Mouse (Mus musculus): Measurements from ENCODE around the gene Ssx2ip. TPM values are rescaled to one million over a fixed set of nuclear protein-coding genes. Genes with fewer than 3 reads are reported as not detected.

Gene Ssx2ip
- total RNA-seq (2014; rRNA removed) (26.3 and 32.7 TPM in 2 replicates), polyA plus RNA-seq (2015; fragmentation: Nextera tagmentation; extraction: Ambion mirVana) (19.4 and 19.8 TPM in 2 replicates)

DNA sequence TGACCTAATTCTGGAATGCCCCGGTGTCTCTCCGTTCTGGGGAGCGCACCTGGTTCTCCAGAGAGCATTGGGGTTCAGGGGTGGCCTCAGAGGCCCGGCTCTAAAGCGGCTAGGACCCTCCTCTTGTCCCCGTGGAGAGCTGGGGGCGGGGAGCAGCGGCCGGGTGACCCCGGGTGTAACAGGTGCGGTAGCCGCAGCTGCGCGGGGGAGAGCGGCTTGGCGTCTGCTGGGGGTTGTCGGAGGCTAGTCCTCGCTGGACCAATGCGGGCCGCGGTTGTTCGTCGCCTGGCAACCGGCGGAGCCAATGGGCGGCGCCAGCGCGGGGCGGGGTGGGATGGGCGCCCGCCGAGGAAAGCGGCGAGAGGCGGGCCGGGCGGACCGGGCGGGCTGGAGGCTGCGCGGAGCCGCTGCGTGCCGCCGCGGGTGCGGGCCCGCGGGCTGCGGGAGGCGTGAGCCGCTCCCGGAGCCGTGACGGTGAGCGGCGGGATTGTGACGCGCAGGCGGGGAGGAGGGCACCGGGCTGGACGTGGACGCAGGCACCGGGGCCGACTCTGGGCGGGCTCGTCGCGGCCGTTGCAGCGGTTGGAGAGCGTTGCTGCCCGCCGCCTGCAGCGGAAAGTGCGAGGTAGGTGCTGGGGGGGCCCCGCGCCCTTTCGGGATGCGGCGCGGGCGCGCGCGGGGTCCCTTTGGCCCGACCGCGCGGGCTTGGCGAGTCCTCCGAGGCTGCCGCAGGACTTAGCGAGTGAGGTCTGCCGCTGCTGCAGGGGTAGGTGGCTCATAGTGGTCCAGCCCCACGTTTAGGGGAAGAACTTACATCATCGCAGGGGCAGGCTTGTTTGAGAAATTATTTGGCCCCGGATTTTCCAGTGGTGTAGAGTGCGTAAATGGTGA lies at the start of gene Ssx2ip:
Gene Ssx2ip (plus strand): TSS at position 332 of the 891 bp plus-strand sequence.
- Histone ChIP-seq H3K4me1 (ENCODE audit: insufficient read depth, low read length) (peaks cover 17% of the 10 kb centered on the region), H3K27ac (ENCODE audit: low read depth, low read length) (peak within 1 kb of the TSS; percentile 75), H3K9ac (replicated peaks; ENCODE audit: low read length, poor library complexity, severe bottlenecking) (peak within 1 kb of the TSS; percentile 93), H3K9me3 (ENCODE audit: low read length) (0 out of 2 replicates have a peak, but pooled peaks cover 4% of the 10 kb centered on the region), H3K4me3 (ENCODE audit: low read depth, low read length) (peak within 1 kb of the TSS; percentile 93), H3K27me3 (ENCODE audit: insufficient read depth, low read length) (no peaks in the 10 kb centered on the region), H3K4me2 (ENCODE audit: low read depth, low read length, poor library complexity, severe bottlenecking) (peak within 1 kb of the TSS; percentile 60), H3K36me3 (ENCODE audit: insufficient read depth, low read length) (no peaks in the 10 kb centered on the region)
- no peak for TF ChIP-seq CTCF (IDR thresholded peaks at IDR 0.05)
- under 1% methylated on average over 75 of the region's 100 CpGs for WGBS
- DNase-seq (ENCODE audit: low spot score) (peak; percentile 96), ATAC-seq (ENCODE audit: low FRiP score) (peak; percentile 99)

DNA sequence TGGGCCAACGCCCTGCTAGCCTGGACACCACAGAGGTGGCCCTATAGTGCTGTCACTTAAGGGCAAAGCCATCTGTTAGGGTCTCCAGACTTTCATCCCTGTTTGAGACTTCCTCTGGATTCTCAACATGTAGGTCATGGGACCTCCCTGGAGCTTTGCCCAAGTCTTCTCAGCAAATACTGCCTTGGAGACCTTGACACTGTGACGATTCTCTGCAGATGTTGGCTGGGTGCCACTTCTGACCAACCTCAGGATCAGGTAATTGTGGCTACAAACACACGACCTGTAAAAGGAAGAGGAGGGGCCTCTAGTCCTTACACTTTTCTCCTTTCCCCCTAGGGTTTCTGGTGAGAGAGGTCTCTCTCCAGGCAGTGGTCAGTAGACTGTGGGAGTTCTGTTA lies 49.3 kb upstream of the Ssx2ip start:
- 75% methylated on average over 3 of the region's 3 CpGs for WGBS
- ATAC-seq (ENCODE audit: low FRiP score), result no peak
- no peak for TF ChIP-seq CTCF (IDR thresholded peaks at IDR 0.05)

DNA sequence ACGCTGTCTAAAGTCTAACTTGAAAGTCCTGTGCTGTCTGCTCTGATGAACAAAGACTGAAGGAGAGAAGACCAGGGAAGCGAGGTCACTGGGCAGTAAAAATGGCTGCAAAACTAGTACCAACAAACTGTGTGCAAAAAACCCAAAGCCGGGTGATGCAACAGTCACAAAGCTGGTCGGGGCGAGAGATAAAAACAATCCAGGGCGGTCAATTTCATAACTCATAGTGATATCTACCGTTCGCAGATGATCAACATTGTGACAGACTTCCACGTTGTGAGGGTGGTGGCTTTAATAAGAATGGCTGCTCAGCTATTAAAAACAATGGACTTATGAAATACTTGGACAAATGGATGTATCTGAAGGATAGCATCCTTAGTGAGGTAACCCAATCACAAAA lies 39.0 kb upstream of the Ssx2ip start:
- Histone ChIP-seq H3K27ac (ENCODE audit: low read depth, low read length) (no peak overlapping the region), H3K9ac (replicated peaks; ENCODE audit: low read length, poor library complexity, severe bottlenecking) (no peak overlapping the region), H3K4me2 (ENCODE audit: low read depth, low read length, poor library complexity, severe bottlenecking) (no peak overlapping the region), H3K4me1 (ENCODE audit: insufficient read depth, low read length) (no peaks in the 10 kb centered on the region), H3K4me3 (ENCODE audit: low read depth, low read length) (no peak overlapping the region), H3K36me3 (ENCODE audit: insufficient read depth, low read length) (no peaks in the 10 kb centered on the region), H3K9me3 (ENCODE audit: low read length) (no peaks in the 10 kb centered on the region), H3K27me3 (ENCODE audit: insufficient read depth, low read length) (no peaks in the 10 kb centered on the region)
- WGBS, result 89% methylated on average over 9 of the region's 9 CpGs
- TF ChIP-seq CTCF (IDR thresholded peaks at IDR 0.05), result no peak
- no peak for DNase-seq (ENCODE audit: low spot score)
- ATAC-seq (ENCODE audit: low FRiP score), result no peak

More for the DNA sequence above, 49.3 kb upstream of the Ssx2ip start:
- H3K27me3 ChIP-seq (ENCODE audit: insufficient read depth, low read length), result no peaks in the 10 kb centered on the region
- no peak overlapping the region for H3K4me2 ChIP-seq (ENCODE audit: low read depth, low read length, poor library complexity, severe bottlenecking)
- H3K4me3 ChIP-seq (ENCODE audit: low read depth, low read length), result no peak overlapping the region
- H3K27ac ChIP-seq (ENCODE audit: low read depth, low read length), result no peak overlapping the region
- no peaks in the 10 kb centered on the region for H3K36me3 ChIP-seq (ENCODE audit: insufficient read depth, low read length)
- no peak for DNase-seq (ENCODE audit: low spot score)
- H3K9me3 ChIP-seq (ENCODE audit: low read length), result no peaks in the 10 kb centered on the region
- H3K4me1 ChIP-seq (ENCODE audit: insufficient read depth, low read length), result no peaks in the 10 kb centered on the region
- no peak overlapping the region for H3K9ac ChIP-seq (replicated peaks; ENCODE audit: low read length, poor library complexity, severe bottlenecking)

DNA sequence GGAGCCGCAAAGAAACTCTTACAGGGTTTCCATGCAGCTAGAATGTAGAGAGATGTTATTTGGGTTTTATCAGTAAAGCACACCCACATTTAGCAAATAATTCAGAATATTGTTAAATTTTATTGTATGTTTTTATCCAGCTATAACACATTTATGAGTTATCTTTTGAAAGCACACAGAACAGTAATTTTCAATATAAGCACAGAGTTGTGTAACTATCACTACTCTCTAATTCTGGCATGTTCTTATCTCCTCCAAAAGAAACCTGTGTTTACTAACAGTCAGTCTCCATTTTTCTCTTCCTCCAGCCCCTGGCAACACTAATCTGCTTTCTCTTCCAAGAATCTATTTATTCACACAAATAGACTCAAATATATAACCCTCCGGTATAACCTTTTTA lies 37.4 kb upstream of the Ssx2ip start:
- Histone ChIP-seq H3K27me3 (ENCODE audit: insufficient read depth, low read length) (no peaks in the 10 kb centered on the region), H3K4me3 (ENCODE audit: low read depth, low read length) (no peak overlapping the region), H3K4me1 (ENCODE audit: insufficient read depth, low read length) (no peaks in the 10 kb centered on the region), H3K4me2 (ENCODE audit: low read depth, low read length, poor library complexity, severe bottlenecking) (no peak overlapping the region), H3K9ac (replicated peaks; ENCODE audit: low read length, poor library complexity, severe bottlenecking) (no peak overlapping the region), H3K27ac (ENCODE audit: low read depth, low read length) (no peak overlapping the region), H3K9me3 (ENCODE audit: low read length) (no peaks in the 10 kb centered on the region), H3K36me3 (ENCODE audit: insufficient read depth, low read length) (no peaks in the 10 kb centered on the region)
- TF ChIP-seq CTCF (IDR thresholded peaks at IDR 0.05), result no peak
- DNase-seq (ENCODE audit: low spot score) (no peak), ATAC-seq (ENCODE audit: low FRiP score) (no peak)
- 95% methylated on average over 2 of the region's 2 CpGs for WGBS

DNA sequence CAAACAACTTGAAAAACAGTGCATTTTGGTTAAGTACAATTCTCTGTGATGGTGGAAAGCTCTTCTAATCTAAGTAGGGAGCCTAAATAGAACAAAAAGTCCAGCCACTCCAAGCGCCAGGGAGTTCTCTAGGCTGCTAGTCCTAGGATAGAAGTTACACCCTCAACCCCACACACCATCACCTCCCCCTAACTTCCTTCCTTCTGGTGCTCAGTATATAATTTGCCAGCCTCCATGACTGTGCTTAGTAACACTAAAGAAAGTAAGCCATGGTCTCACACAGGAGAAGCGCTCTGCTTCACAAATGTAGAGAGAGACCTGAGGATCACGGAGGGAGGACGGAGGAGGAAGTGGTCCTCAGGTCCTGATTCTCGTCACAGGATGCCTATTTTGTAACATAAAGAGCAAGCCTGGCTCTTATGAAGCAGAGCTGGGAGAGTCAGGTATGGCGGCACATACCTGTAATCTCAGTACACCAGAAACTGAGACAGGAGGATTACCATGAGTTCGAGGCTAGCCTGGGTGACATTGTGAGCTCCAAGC lies 33.8 kb upstream of the Ssx2ip start:
- no peak for DNase-seq (ENCODE audit: low spot score)
- no peaks in the 10 kb centered on the region for H3K4me1 ChIP-seq (ENCODE audit: insufficient read depth, low read length)
- H3K9me3 ChIP-seq (ENCODE audit: low read length), result no peaks in the 10 kb centered on the region
- TF ChIP-seq CTCF (IDR thresholded peaks at IDR 0.05), result no peak
- H3K4me3 ChIP-seq (ENCODE audit: low read depth, low read length), result no peak overlapping the region
- H3K27ac ChIP-seq (ENCODE audit: low read depth, low read length), result no peak overlapping the region
- no peak for ATAC-seq (ENCODE audit: low FRiP score)
- H3K4me2 ChIP-seq (ENCODE audit: low read depth, low read length, poor library complexity, severe bottlenecking), result no peak overlapping the region
- 91% methylated on average over 7 of the region's 7 CpGs for WGBS
- H3K9ac ChIP-seq (replicated peaks; ENCODE audit: low read length, poor library complexity, severe bottlenecking), result no peak overlapping the region
- no peaks in the 10 kb centered on the region for H3K36me3 ChIP-seq (ENCODE audit: insufficient read depth, low read length)
- H3K27me3 ChIP-seq (ENCODE audit: insufficient read depth, low read length), result no peaks in the 10 kb centered on the region

DNA sequence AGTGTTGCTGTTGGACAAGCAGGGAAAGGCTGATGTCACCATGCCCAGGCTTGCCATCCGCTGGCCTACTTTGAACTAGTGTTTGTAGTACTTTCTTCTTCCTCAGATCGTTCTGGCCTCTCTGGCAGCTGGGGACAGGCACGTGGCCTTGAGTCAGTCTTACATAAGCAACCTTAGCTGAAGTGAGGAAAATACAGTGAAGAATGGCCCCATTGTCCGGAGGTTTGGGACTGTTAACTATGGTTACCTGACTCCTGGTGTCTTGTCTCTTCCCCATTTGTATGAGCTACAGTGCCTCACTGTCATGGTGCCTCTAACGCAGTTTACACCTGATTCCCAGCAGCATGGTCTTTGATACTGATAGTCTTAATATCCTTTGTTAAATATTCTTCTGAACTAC lies 33.2 kb upstream of the Ssx2ip start:
- ATAC-seq (ENCODE audit: low FRiP score), result no peak
- no peak overlapping the region for H3K9ac ChIP-seq (replicated peaks; ENCODE audit: low read length, poor library complexity, severe bottlenecking)
- H3K4me2 ChIP-seq (ENCODE audit: low read depth, low read length, poor library complexity, severe bottlenecking), result no peak overlapping the region
- H3K4me1 ChIP-seq (ENCODE audit: insufficient read depth, low read length), result no peaks in the 10 kb centered on the region
- 85% methylated on average over 5 of the region's 5 CpGs for WGBS
- H3K27ac ChIP-seq (ENCODE audit: low read depth, low read length), result no peak overlapping the region
- no peaks in the 10 kb centered on the region for H3K27me3 ChIP-seq (ENCODE audit: insufficient read depth, low read length)
- H3K4me3 ChIP-seq (ENCODE audit: low read depth, low read length), result no peak overlapping the region
- no peaks in the 10 kb centered on the region for H3K36me3 ChIP-seq (ENCODE audit: insufficient read depth, low read length)
- H3K9me3 ChIP-seq (ENCODE audit: low read length), result no peaks in the 10 kb centered on the region
- no peak for TF ChIP-seq CTCF (IDR thresholded peaks at IDR 0.05)
- DNase-seq (ENCODE audit: low spot score), result no peak
